In the genomic region with DNA sequence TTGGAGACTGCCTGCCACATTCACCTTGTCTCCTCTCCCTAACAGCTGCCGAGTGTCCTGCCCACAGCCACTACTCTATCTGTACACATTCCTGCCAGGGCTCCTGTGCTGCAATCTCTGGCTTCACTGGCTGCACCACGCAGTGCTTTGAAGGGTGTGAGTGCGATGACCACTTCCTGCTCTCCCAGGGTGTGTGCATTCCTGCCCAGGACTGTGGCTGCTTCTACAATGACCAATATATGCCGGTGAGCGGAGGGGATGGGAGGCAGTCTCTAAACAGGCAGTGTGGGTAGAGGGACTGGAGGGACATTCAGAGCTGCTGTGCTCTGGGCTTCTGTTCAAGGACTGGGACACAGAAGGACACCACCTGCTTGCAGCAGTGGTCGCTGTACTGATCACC, we compare ENCODE assay signal across 30 mouse cellular contexts. TPM values are rescaled to one million over a fixed set of nuclear protein-coding genes. Genes with fewer than 3 reads are reported as not detected.
DNase-seq lines count a peak whose midpoint lies in the region; ATAC-seq and TF ChIP-seq lines count a peak whose summit lies in the region.
"Had no signal": no experiment of that assay in that cellular context is flagged by ENCODE, and none has a peak within 500 bp of the region (broad histone marks: within the 10 kb centered on the region; RNA-seq: fewer than 3 reads in every experiment).

No protein-coding gene starts in this region.

- CTCF ChIA-PET in Patski (lab: Charles Lee): interaction anchor here (0.9 to 2.2 kb wide), 2 partner anchors 10 to 11 kb away, joined by 3 to 8 read pairs; no protein-coding TSS in a partner anchor

- no peak for TF ChIP-seq CTCF in Patski (IDR thresholded peaks at IDR 0.05)
- TF ChIP-seq CTCF in stomach, postnatal 0 days (IDR thresholded peaks at IDR 0.05; ENCODE audit: low read depth): no peak

- H3K9ac ChIP-seq in embryonic facial prominence, embryonic 13.5 days: peak overlapping the region; percentile 37; the same call in 1 of the 2 replicates
- no peak overlapping the region for H3K9ac ChIP-seq in midbrain, embryonic 15.5 days
- H3K9ac ChIP-seq in stomach, postnatal 0 days (ENCODE audit: low read length): no peak overlapping the region
- H3K9ac ChIP-seq: embryonic facial prominence, embryonic 12.5 days; forebrain, embryonic 12.5 days; forebrain, postnatal 0 days; heart, embryonic 15.5 days; hindbrain, embryonic 12.5 days; limb, embryonic 13.5 days; lung, embryonic 15.5 days; stomach, embryonic 15.5 days had no signal

- ATAC-seq in embryonic facial prominence, embryonic 13.5 days (ENCODE audit: insufficient number of reproducible peaks, insufficient read depth, low FRiP score, low TSS enrichment, low read depth): no peak
- ATAC-seq in midbrain, embryonic 15.5 days (replicated peaks): no peak
- ATAC-seq in Patski: peak; percentile 93
- ATAC-seq in stomach, postnatal 0 days (ENCODE audit: low FRiP score, low TSS enrichment): peak; percentile 66; the same call in 1 of the 2 replicates
- ATAC-seq in CD4-positive, CD25-positive, alpha-beta regulatory T cell, adult 4 months: no peak
- ATAC-seq: forebrain, postnatal 0 days had no signal

- no peak overlapping the region for H3K4me3 ChIP-seq in embryonic facial prominence, embryonic 13.5 days
- H3K4me3 ChIP-seq in embryonic facial prominence, embryonic 10.5 days: no peak overlapping the region
- no peak overlapping the region for H3K4me3 ChIP-seq in midbrain, embryonic 10.5 days
- H3K4me3 ChIP-seq in midbrain, embryonic 15.5 days: no peak overlapping the region
- H3K4me3 ChIP-seq in stomach, postnatal 0 days (ENCODE audit: low read depth, low read length): no peak overlapping the region
- H3K4me3 ChIP-seq: embryonic facial prominence, embryonic 12.5 days; forebrain, embryonic 12.5 days; heart, embryonic 15.5 days; hindbrain, embryonic 12.5 days; limb, embryonic 13.5 days; lung, embryonic 15.5 days; megakaryocyte, embryonic 14.5 days; stomach, embryonic 15.5 days had no signal

- H3K27me3 ChIP-seq in embryonic facial prominence, embryonic 13.5 days: no peaks in the 10 kb centered on the region
- H3K27me3 ChIP-seq in embryonic facial prominence, embryonic 10.5 days (replicated peaks; ENCODE audit: low read depth, poor library complexity, severe bottlenecking): no peaks in the 10 kb centered on the region
- no peaks in the 10 kb centered on the region for H3K27me3 ChIP-seq in midbrain, embryonic 10.5 days (ENCODE audit: low read depth, poor library complexity, severe bottlenecking)
- H3K27me3 ChIP-seq in midbrain, embryonic 15.5 days (replicated peaks): no peaks in the 10 kb centered on the region
- no peaks in the 10 kb centered on the region for H3K27me3 ChIP-seq in Patski
- no peaks in the 10 kb centered on the region for H3K27me3 ChIP-seq in stomach, postnatal 0 days (ENCODE audit: control insufficient read depth, insufficient read depth, low read length)
- H3K27me3 ChIP-seq: embryonic facial prominence, embryonic 12.5 days; forebrain, embryonic 12.5 days; heart, embryonic 15.5 days; hindbrain, embryonic 12.5 days; limb, embryonic 13.5 days; lung, embryonic 15.5 days; stomach, embryonic 15.5 days had no signal

- POLR2A ChIA-PET in Patski (lab: Charles Lee): interaction anchor here (1.1 kb wide), 1 partner anchor 9 kb away, joined by 4 read pairs; no protein-coding TSS in a partner anchor

- H3K27ac ChIP-seq in embryonic facial prominence, embryonic 13.5 days: no peak overlapping the region
- H3K27ac ChIP-seq in embryonic facial prominence, embryonic 10.5 days (replicated peaks): no peak overlapping the region
- H3K27ac ChIP-seq in midbrain, embryonic 10.5 days (replicated peaks): 0 out of 2 replicates have a peak overlapping the region, but pooled peaks have one; percentile 38
- no peak overlapping the region for H3K27ac ChIP-seq in midbrain, embryonic 15.5 days
- no peak overlapping the region for H3K27ac ChIP-seq in stomach, postnatal 0 days (replicated peaks)
- H3K27ac ChIP-seq: embryonic facial prominence, embryonic 12.5 days; forebrain, embryonic 12.5 days; heart, embryonic 15.5 days; hindbrain, embryonic 12.5 days; limb, embryonic 13.5 days; lung, embryonic 15.5 days; stomach, embryonic 15.5 days had no signal

- in situ Hi-C loops in Patski (cut with MboI; ENCODE audit: low pct_unique_long_range_greater_than_20kb): no loop called here

- H3K4me2 ChIP-seq in embryonic facial prominence, embryonic 13.5 days: no peak overlapping the region
- no peak overlapping the region for H3K4me2 ChIP-seq in midbrain, embryonic 15.5 days
- no peak overlapping the region for H3K4me2 ChIP-seq in stomach, postnatal 0 days (replicated peaks; ENCODE audit: low read depth)
- H3K4me2 ChIP-seq: embryonic facial prominence, embryonic 12.5 days; forebrain, embryonic 12.5 days; heart, embryonic 15.5 days; hindbrain, embryonic 12.5 days; limb, embryonic 13.5 days; liver, embryonic 11.5 days; lung, embryonic 15.5 days; stomach, embryonic 15.5 days had no signal

- no peak for TF ChIP-seq EP300 in stomach, postnatal 0 days (optimal IDR thresholded peaks at IDR 0.05)

- H3K4me1 ChIP-seq in embryonic facial prominence, embryonic 13.5 days: no peaks in the 10 kb centered on the region
- peaks cover 5% of the 10 kb centered on the region; the same call in 1 of the 2 replicates for H3K4me1 ChIP-seq in embryonic facial prominence, embryonic 10.5 days
- H3K4me1 ChIP-seq in midbrain, embryonic 10.5 days: no peaks in the 10 kb centered on the region
- no peaks in the 10 kb centered on the region for H3K4me1 ChIP-seq in midbrain, embryonic 15.5 days
- H3K4me1 ChIP-seq in stomach, postnatal 0 days (replicated peaks; ENCODE audit: control insufficient read depth, insufficient read depth): no peaks in the 10 kb centered on the region
- H3K4me1 ChIP-seq: embryonic facial prominence, embryonic 12.5 days; forebrain, embryonic 12.5 days; heart, embryonic 15.5 days; hindbrain, embryonic 12.5 days; limb, embryonic 13.5 days; lung, embryonic 15.5 days; stomach, embryonic 15.5 days had no signal

- H3K36me3 ChIP-seq in embryonic facial prominence, embryonic 13.5 days: no peaks in the 10 kb centered on the region
- no peaks in the 10 kb centered on the region for H3K36me3 ChIP-seq in embryonic facial prominence, embryonic 10.5 days (replicated peaks)
- no peaks in the 10 kb centered on the region for H3K36me3 ChIP-seq in midbrain, embryonic 10.5 days
- no peaks in the 10 kb centered on the region for H3K36me3 ChIP-seq in midbrain, embryonic 15.5 days (replicated peaks)
- no peaks in the 10 kb centered on the region for H3K36me3 ChIP-seq in stomach, postnatal 0 days (ENCODE audit: control insufficient read depth, insufficient read depth, low read length)
- H3K36me3 ChIP-seq: embryonic facial prominence, embryonic 12.5 days; forebrain, embryonic 12.5 days; heart, embryonic 15.5 days; hindbrain, embryonic 12.5 days; limb, embryonic 13.5 days; lung, embryonic 15.5 days; stomach, embryonic 15.5 days had no signal

- no peaks in the 10 kb centered on the region for H3K9me3 ChIP-seq in embryonic facial prominence, embryonic 13.5 days
- no peaks in the 10 kb centered on the region for H3K9me3 ChIP-seq in embryonic facial prominence, embryonic 10.5 days
- no peaks in the 10 kb centered on the region for H3K9me3 ChIP-seq in midbrain, embryonic 10.5 days (replicated peaks)
- H3K9me3 ChIP-seq in midbrain, embryonic 15.5 days: no peaks in the 10 kb centered on the region
- H3K9me3 ChIP-seq in stomach, postnatal 0 days (ENCODE audit: control insufficient read depth, low read length): no peaks in the 10 kb centered on the region
- H3K9me3 ChIP-seq: embryonic facial prominence, embryonic 12.5 days; forebrain, embryonic 12.5 days; heart, embryonic 15.5 days; hindbrain, embryonic 12.5 days; limb, embryonic 13.5 days; lung, embryonic 15.5 days; megakaryocyte, embryonic 14.5 days; stomach, embryonic 15.5 days had no signal

- WGBS in embryonic facial prominence, embryonic 13.5 days: 58% methylated on average over 6 of the region's 6 CpGs
- 63% methylated on average over 6 of the region's 6 CpGs for WGBS in embryonic facial prominence, embryonic 10.5 days
- WGBS in midbrain, embryonic 10.5 days: 72% methylated on average over 6 of the region's 6 CpGs
- 67% methylated on average over 6 of the region's 6 CpGs for WGBS in midbrain, embryonic 15.5 days
- 45% methylated on average over 6 of the region's 6 CpGs for WGBS in stomach, postnatal 0 days

- no peak for DNase-seq in embryonic facial prominence, embryonic 10.5 days (ENCODE audit: low spot score)
- DNase-seq in midbrain, embryonic 10.5 days (ENCODE audit: low spot score): no peak
- no peak for DNase-seq in Patski (ENCODE audit: low read depth, low spot score)
- DNase-seq in stomach, postnatal 0 days (ENCODE audit: low spot score): peak; percentile 42
- DNase-seq in ovary, postnatal 10 days (ENCODE audit: low spot score): no peak
- DNase-seq: adrenal gland, adult 8-10 months; cerebellum, adult 8-10 months; cerebellum, postnatal 25 days; forebrain, postnatal 0 days; kidney, adult 11 months; kidney, postnatal 14 days; lung, postnatal 4 days; retina, postnatal 1 day; right cerebral cortex, postnatal 14 days; thymus, adult 18-20 months; thymus, postnatal 25 days had no signal

RNA-seq across cellular contexts. Expression of a gene that starts 10.2 kb away (rescaled TPM):
- 140 and 167 TPM in 2 replicates for polyA plus RNA-seq in embryonic facial prominence, embryonic 13.5 days (2015; fragmentation: Nextera tagmentation; extraction: Ambion mirVana)
- 171 and 181 TPM in 2 replicates for polyA plus RNA-seq in embryonic facial prominence, embryonic 10.5 days (2016; fragmentation: Nextera tagmentation; extraction: Ambion mirVana)
- polyA plus RNA-seq in midbrain, embryonic 10.5 days (2016; fragmentation: Nextera tagmentation; extraction: Ambion mirVana): 136 and 158 TPM in 2 replicates
- polyA plus RNA-seq in midbrain, embryonic 15.5 days (2015; fragmentation: Nextera tagmentation; extraction: Ambion mirVana): 75.6 and 78.4 TPM in 2 replicates
- 134 TPM for polyA plus RNA-seq in Patski (2021)
- 57.1 and 61.6 TPM in 2 replicates for polyA plus RNA-seq in stomach, postnatal 0 days (2015; fragmentation: Nextera tagmentation; extraction: Ambion mirVana)
- polyA plus RNA-seq in CD4-positive, CD25-positive, alpha-beta regulatory T cell, adult 4 months (2017; shearing (Covaris generic)): 10 to 100 TPM; 53.5 to 57.0 TPM

RNA-seq across cellular contexts. Expression of a gene that starts 20.0 kb away (rescaled TPM):
- polyA plus RNA-seq in embryonic facial prominence, embryonic 13.5 days (2015; fragmentation: Nextera tagmentation; extraction: Ambion mirVana): 14.8 and 14.9 TPM in 2 replicates
- polyA plus RNA-seq in embryonic facial prominence, embryonic 10.5 days (2016; fragmentation: Nextera tagmentation; extraction: Ambion mirVana): 16.6 TPM in 2 replicates
- 13.5 and 16.9 TPM in 2 replicates for polyA plus RNA-seq in midbrain, embryonic 10.5 days (2016; fragmentation: Nextera tagmentation; extraction: Ambion mirVana)
- polyA plus RNA-seq in midbrain, embryonic 15.5 days (2015; fragmentation: Nextera tagmentation; extraction: Ambion mirVana): 16.3 and 18.1 TPM in 2 replicates
- 26.5 TPM for polyA plus RNA-seq in Patski (2021)
- polyA plus RNA-seq in stomach, postnatal 0 days (2015; fragmentation: Nextera tagmentation; extraction: Ambion mirVana): 4.6 and 5.7 TPM in 2 replicates
- polyA plus RNA-seq in CD4-positive, CD25-positive, alpha-beta regulatory T cell, adult 4 months (2017; shearing (Covaris generic)): under 1 TPM; 0.54 to 0.63 TPM

RNA-seq across cellular contexts. Expression of a gene that starts 30.0 kb away (rescaled TPM):
- polyA plus RNA-seq in embryonic facial prominence, embryonic 13.5 days (2015; fragmentation: Nextera tagmentation; extraction: Ambion mirVana): 0.03 TPM in 2 replicates
- 0.03 and 0.06 TPM in 2 replicates for polyA plus RNA-seq in embryonic facial prominence, embryonic 10.5 days (2016; fragmentation: Nextera tagmentation; extraction: Ambion mirVana)
- polyA plus RNA-seq in midbrain, embryonic 10.5 days (2016; fragmentation: Nextera tagmentation; extraction: Ambion mirVana): 0.05 and 0.17 TPM in 2 replicates
- polyA plus RNA-seq in midbrain, embryonic 15.5 days (2015; fragmentation: Nextera tagmentation; extraction: Ambion mirVana): 0.05 and 0.06 TPM in 2 replicates
- 0.77 TPM for polyA plus RNA-seq in Patski (2021)
- 0.08 and 0.12 TPM in 2 replicates for polyA plus RNA-seq in stomach, postnatal 0 days (2015; fragmentation: Nextera tagmentation; extraction: Ambion mirVana)
- not detected for polyA plus RNA-seq in CD4-positive, CD25-positive, alpha-beta regulatory T cell, adult 4 months (2017; shearing (Covaris generic))
- polyA plus RNA-seq: kidney, embryonic 14.5 days; liver, embryonic 11.5 days; liver, embryonic 16.5 days had no signal

Comparison
In these comparisons a context has a peak if more than half of its experiments do, and no peak if none do; other contexts are left out.
1. ATAC-seq: peak in Patski (single experiment) and stomach, postnatal 0 days (single experiment); none in embryonic facial prominence, embryonic 13.5 days (single experiment), midbrain, embryonic 15.5 days (single experiment) and CD4-positive, CD25-positive, alpha-beta regulatory T cell, adult 4 months (single experiment).